Mouse (Mus musculus): ENCODE results near the gene Il6st. TPM values are rescaled to one million over a fixed set of nuclear protein-coding genes. Genes with fewer than 3 reads are reported as not detected.

Gene Il6st
- polyA plus RNA-seq, 1 experiment from 2014 or later = 36.4 TPM

- H3K36me3 ChIP-seq = peaks cover 10% of the 10 kb centered on the region
- H3K4me3 ChIP-seq = no peak overlapping the region
- 90% methylated on average over 9 of the region's 9 CpGs for WGBS
- H3K4me1 ChIP-seq = no peaks in the 10 kb centered on the region
- H3K27me3 ChIP-seq (replicated peaks) = no peaks in the 10 kb centered on the region
- H3K9ac ChIP-seq = no peak overlapping the region
- no peak overlapping the region for H3K27ac ChIP-seq
- no peaks in the 10 kb centered on the region for H3K9me3 ChIP-seq
- no peak for ATAC-seq (ENCODE audit: low FRiP score, low read depth)
- H3K4me2 ChIP-seq (replicated peaks) = no peak overlapping the region
Observed at GRCm38 (mm10) chr13:112471201-112471600, 7.3 kb downstream of the Il6st start.

- no peak overlapping the region for H3K9ac ChIP-seq
- H3K36me3 ChIP-seq = peaks cover 12% of the 10 kb centered on the region
- no peaks in the 10 kb centered on the region for H3K4me1 ChIP-seq
- no peak overlapping the region for H3K4me3 ChIP-seq
- H3K27me3 ChIP-seq (replicated peaks) = no peaks in the 10 kb centered on the region
- WGBS = 86% methylated on average over 19 of the region's 19 CpGs
- H3K27ac ChIP-seq = no peak overlapping the region
- H3K4me2 ChIP-seq (replicated peaks) = no peak overlapping the region
- no peaks in the 10 kb centered on the region for H3K9me3 ChIP-seq
- no peak for ATAC-seq (ENCODE audit: low FRiP score, low read depth)
Observed at GRCm38 (mm10) chr13:112472401-112473023, 8.6 kb downstream of the Il6st start.

- no peak overlapping the region for H3K9ac ChIP-seq
- peaks cover 12% of the 10 kb centered on the region for H3K36me3 ChIP-seq
- no peaks in the 10 kb centered on the region for H3K9me3 ChIP-seq
- no peak overlapping the region for H3K4me3 ChIP-seq
- H3K27ac ChIP-seq = no peak overlapping the region
- no peaks in the 10 kb centered on the region for H3K27me3 ChIP-seq (replicated peaks)
- no peak for ATAC-seq (ENCODE audit: low FRiP score, low read depth)
- no peaks in the 10 kb centered on the region for H3K4me1 ChIP-seq
- 83% methylated on average over 21 of the region's 21 CpGs for WGBS
- no peak overlapping the region for H3K4me2 ChIP-seq (replicated peaks)
Observed at GRCm38 (mm10) chr13:112473757-112474755, 10.2 kb downstream of the Il6st start.

- H3K4me1 ChIP-seq = no peaks in the 10 kb centered on the region
- H3K36me3 ChIP-seq = peaks cover 28% of the 10 kb centered on the region
- no peak for ATAC-seq (ENCODE audit: low FRiP score, low read depth)
- no peak overlapping the region for H3K4me2 ChIP-seq (replicated peaks)
- H3K9me3 ChIP-seq = no peaks in the 10 kb centered on the region
- H3K27me3 ChIP-seq (replicated peaks) = no peaks in the 10 kb centered on the region
- H3K27ac ChIP-seq = no peak overlapping the region
- 92% methylated on average over 7 of the region's 7 CpGs for WGBS
- no peak overlapping the region for H3K4me3 ChIP-seq
- H3K9ac ChIP-seq = no peak overlapping the region
Observed at GRCm38 (mm10) chr13:112479032-112479431, 15.2 kb downstream of the Il6st start.

- no peaks in the 10 kb centered on the region for H3K4me1 ChIP-seq
- H3K36me3 ChIP-seq = peaks cover 35% of the 10 kb centered on the region
- WGBS = 93% methylated on average over 15 of the region's 15 CpGs
- H3K27ac ChIP-seq = no peak overlapping the region
- no peak overlapping the region for H3K4me3 ChIP-seq
- H3K9me3 ChIP-seq = no peaks in the 10 kb centered on the region
- no peak overlapping the region for H3K4me2 ChIP-seq (replicated peaks)
- no peak overlapping the region for H3K9ac ChIP-seq
- H3K27me3 ChIP-seq (replicated peaks) = no peaks in the 10 kb centered on the region
- no peak for ATAC-seq (ENCODE audit: low FRiP score, low read depth)
Observed at GRCm38 (mm10) chr13:112479926-112480325, 16.1 kb downstream of the Il6st start.

GRCm38 (mm10) chr13:112482525-112482924 lies 18.7 kb downstream of the Il6st start:
- H3K4me1 ChIP-seq = no peaks in the 10 kb centered on the region
- H3K4me2 ChIP-seq (replicated peaks) = no peak overlapping the region
- no peaks in the 10 kb centered on the region for H3K27me3 ChIP-seq (replicated peaks)
- WGBS = 89% methylated on average over 5 of the region's 5 CpGs
- no peak overlapping the region for H3K27ac ChIP-seq
- no peak overlapping the region for H3K4me3 ChIP-seq
- H3K9ac ChIP-seq = no peak overlapping the region
- ATAC-seq (ENCODE audit: low FRiP score, low read depth) = no peak
- no peaks in the 10 kb centered on the region for H3K9me3 ChIP-seq
- H3K36me3 ChIP-seq = peaks cover 46% of the 10 kb centered on the region

- Histone ChIP-seq H3K4me1 (no peaks in the 10 kb centered on the region), H3K9me3 (no peaks in the 10 kb centered on the region), H3K9ac (no peak overlapping the region), H3K4me2 (replicated peaks) (no peak overlapping the region), H3K27ac (no peak overlapping the region), H3K4me3 (no peak overlapping the region), H3K36me3 (peaks cover 46% of the 10 kb centered on the region), H3K27me3 (replicated peaks) (no peaks in the 10 kb centered on the region)
- no peak for ATAC-seq (ENCODE audit: low FRiP score, low read depth)
- whole genome bisulfite sequencing = 87% methylated on average over 7 of the region's 7 CpGs
Observed at GRCm38 (mm10) chr13:112483015-112483414, 19.1 kb downstream of the Il6st start.

- H3K9ac ChIP-seq = no peak overlapping the region
- H3K36me3 ChIP-seq = peaks cover 52% of the 10 kb centered on the region
- H3K4me3 ChIP-seq = no peak overlapping the region
- no peaks in the 10 kb centered on the region for H3K4me1 ChIP-seq
- WGBS = 95% methylated on average over 5 of the region's 5 CpGs
- H3K9me3 ChIP-seq = no peaks in the 10 kb centered on the region
- ATAC-seq (ENCODE audit: low FRiP score, low read depth) = no peak
- H3K27ac ChIP-seq = no peak overlapping the region
- H3K4me2 ChIP-seq (replicated peaks) = no peak overlapping the region
- no peaks in the 10 kb centered on the region for H3K27me3 ChIP-seq (replicated peaks)
Observed at GRCm38 (mm10) chr13:112486236-112486635, 22.4 kb downstream of the Il6st start.

- ATAC-seq (ENCODE audit: low FRiP score, low read depth) = no peak
- H3K27ac ChIP-seq = no peak overlapping the region
- no peaks in the 10 kb centered on the region for H3K4me1 ChIP-seq
- 94% methylated on average over 5 of the region's 5 CpGs for WGBS
- H3K4me3 ChIP-seq = no peak overlapping the region
- H3K9me3 ChIP-seq = no peaks in the 10 kb centered on the region
- no peak overlapping the region for H3K4me2 ChIP-seq (replicated peaks)
- no peaks in the 10 kb centered on the region for H3K27me3 ChIP-seq (replicated peaks)
- H3K36me3 ChIP-seq = peaks cover 52% of the 10 kb centered on the region
- H3K9ac ChIP-seq = no peak overlapping the region
Observed at GRCm38 (mm10) chr13:112486676-112487075, 22.8 kb downstream of the Il6st start.

- Histone ChIP-seq H3K27me3 (replicated peaks) (no peaks in the 10 kb centered on the region), H3K9ac (no peak overlapping the region), H3K4me3 (no peak overlapping the region), H3K36me3 (peaks cover 47% of the 10 kb centered on the region), H3K9me3 (no peaks in the 10 kb centered on the region), H3K4me1 (no peaks in the 10 kb centered on the region), H3K4me2 (replicated peaks) (no peak overlapping the region), H3K27ac (no peak overlapping the region)
- ATAC-seq (ENCODE audit: low FRiP score, low read depth) = no peak
- 94% methylated on average over 3 of the region's 3 CpGs for WGBS
Observed at GRCm38 (mm10) chr13:112490036-112490435, 26.2 kb downstream of the Il6st start.

GRCm38 (mm10) chr13:112491636-112492284 lies 27.9 kb downstream of the Il6st start:
- no peaks in the 10 kb centered on the region for H3K27me3 ChIP-seq (replicated peaks)

GRCm38 (mm10) chr13:112492285-112492678 lies 28.4 kb downstream of the Il6st start:
- H3K4me1 ChIP-seq = no peaks in the 10 kb centered on the region
- no peak overlapping the region for H3K27ac ChIP-seq
- no peaks in the 10 kb centered on the region for H3K27me3 ChIP-seq (replicated peaks)
- 87% methylated on average over 1 of the region's 1 CpGs for WGBS
- H3K9ac ChIP-seq = no peak overlapping the region
- peaks cover 42% of the 10 kb centered on the region for H3K36me3 ChIP-seq
- ATAC-seq (ENCODE audit: low FRiP score, low read depth) = no peak
- no peaks in the 10 kb centered on the region for H3K9me3 ChIP-seq
- no peak overlapping the region for H3K4me3 ChIP-seq
- no peak overlapping the region for H3K4me2 ChIP-seq (replicated peaks)

More at GRCm38 (mm10) chr13:112491636-112492284, 27.9 kb downstream of the Il6st start:
- H3K9me3 ChIP-seq = no peaks in the 10 kb centered on the region
- no peak overlapping the region for H3K9ac ChIP-seq
- H3K4me3 ChIP-seq = no peak overlapping the region
- no peak overlapping the region for H3K4me2 ChIP-seq (replicated peaks)
- no peak for ATAC-seq (ENCODE audit: low FRiP score, low read depth)
- H3K36me3 ChIP-seq = peaks cover 42% of the 10 kb centered on the region
- no peak overlapping the region for H3K27ac ChIP-seq
- WGBS = 75% methylated on average over 14 of the region's 14 CpGs
- no peaks in the 10 kb centered on the region for H3K4me1 ChIP-seq

All from neural tube, embryonic 12.5 days (tissue).